Mouse (Mus musculus) CH12.LX (cell line): ENCODE measurements around the gene Mat1a. TPM values are rescaled to one million over a fixed set of nuclear protein-coding genes. Genes with fewer than 3 reads are reported as not detected.

Experiments
- DNase-seq: peaks from one replicate; pipeline ENCODE4 v3.0.0-alpha.2; 2013; ENCODE audit errors: extremely low read depth
- H3K27ac ChIP-seq: 2 replicates; pipeline ENCODE4 v1.5.1; 2012; ENCODE audit warnings: low read depth, mild to moderate bottlenecking, control low read depth, moderate library complexity; ENCODE audit not compliant: insufficient read depth
- H3K27me3 ChIP-seq: replicated peaks from 2 replicates; pipeline ENCODE3; 2012; ENCODE audit warnings: inconsistent platforms
- H3K36me3 ChIP-seq, 2 experiments: replicated peaks in 1 of 2; 2 replicates each; pipeline versions ENCODE3 to v1.6.1; 2012; ENCODE audit warnings: inconsistent platforms in 1 of 2, low read length in 1 of 2, mild to moderate bottlenecking in 1 of 2, mixed read lengths in 1 of 2, moderate library complexity in 1 of 2; ENCODE audit not compliant: control insufficient read depth in 1 of 2, insufficient read depth in 1 of 2
- H3K4me1 ChIP-seq, 2 experiments: 2 replicates each; pipeline ENCODE4 v1.6.1; 2012; ENCODE audit warnings: inconsistent platforms in 1 of 2, moderate library complexity in 1 of 2; ENCODE audit not compliant: insufficient read depth in 2 of 2, control insufficient read depth in 1 of 2
- H3K4me2 ChIP-seq: 2 replicates; pipeline ENCODE4 v1.6.1; 2012; ENCODE audit warnings: low read depth, mild to moderate bottlenecking, control low read depth; ENCODE audit not compliant: poor library complexity, insufficient read depth, severe bottlenecking
- H3K4me3 ChIP-seq, 3 experiments: fragments of 150-350 bp in 1 of 3; sonication (generic) in 1 of 3; replicated peaks in 1 of 3; 2 replicates each; pipeline versions ENCODE3 to v1.5.1; 2011 to 2012; ENCODE audit warnings: low read depth in 2 of 3, low read length in 2 of 3, mild to moderate bottlenecking in 2 of 3, moderate library complexity in 2 of 3, control low read depth in 1 of 3, improper control_type of control experiment in 1 of 3, inconsistent platforms in 1 of 3, mixed read lengths in 1 of 3; ENCODE audit not compliant: poor library complexity in 1 of 3
- H3K79me2 ChIP-seq: replicated peaks from 2 replicates; pipeline ENCODE4 v1.6.1; 2012; ENCODE audit warnings: mild to moderate bottlenecking, moderate library complexity; ENCODE audit not compliant: control insufficient read depth, poor library complexity, insufficient read depth, severe bottlenecking; ENCODE audit errors: extremely low read depth
- H3K9ac ChIP-seq: 2 replicates; pipeline ENCODE4 v1.6.1; 2012; ENCODE audit warnings: low read depth, mild to moderate bottlenecking, control low read depth, moderate library complexity; ENCODE audit not compliant: insufficient read depth
- H3K9me3 ChIP-seq: replicated peaks from 2 replicates; pipeline ENCODE3; 2012; ENCODE audit warnings: low read length, inconsistent platforms, mixed read lengths
- BHLHE40 ChIP-seq: IDR thresholded peaks from 2 replicates; pipeline ENCODE4 v1.6.1; 2011; ENCODE audit warnings: mild to moderate bottlenecking, low read depth, low read length, improper control_type of control experiment
- CHD1 ChIP-seq: IDR thresholded peaks from 2 replicates; pipeline ENCODE4 v1.6.1; 2012; ENCODE audit warnings: low read depth, low read length, improper control_type of control experiment, inconsistent platforms
- CHD2 ChIP-seq: IDR thresholded peaks from 2 replicates; pipeline ENCODE4 v1.6.1; 2011; ENCODE audit warnings: low read length, improper control_type of control experiment
- E2F4 ChIP-seq: IDR thresholded peaks from 2 replicates; pipeline ENCODE4 v1.6.1; 2011; ENCODE audit warnings: low read depth, low read length, improper control_type of control experiment; ENCODE audit not compliant: insufficient replicate concordance
- ELF1 ChIP-seq: IDR thresholded peaks from 2 replicates; pipeline ENCODE4 v1.6.1; 2014; ENCODE audit warnings: low read depth, mild to moderate bottlenecking, inconsistent platforms, low read length, improper control_type of control experiment
- EP300 ChIP-seq: IDR thresholded peaks from 2 replicates; pipeline ENCODE4 v1.6.1; 2011; ENCODE audit warnings: low read length, improper control_type of control experiment
- ETS1 ChIP-seq: conservative IDR thresholded peaks from 2 replicates; pipeline ENCODE4 v1.6.1; 2012; ENCODE audit warnings: low read depth, mild to moderate bottlenecking, inconsistent platforms, low read length, improper control_type of control experiment, moderate library complexity
- GABPA ChIP-seq: IDR thresholded peaks from 2 replicates; pipeline ENCODE4 v1.6.1; 2012; ENCODE audit warnings: low read depth, low read length, improper control_type of control experiment, inconsistent platforms; ENCODE audit not compliant: insufficient replicate concordance
- IRF4 ChIP-seq: IDR thresholded peaks from 2 replicates; pipeline ENCODE4 v1.6.1; 2014; ENCODE audit warnings: low read depth, mild to moderate bottlenecking, inconsistent platforms, low read length, improper control_type of control experiment
- JUND ChIP-seq: conservative IDR thresholded peaks from 2 replicates; pipeline ENCODE4 v1.6.1; 2011; ENCODE audit warnings: low read depth, low read length, improper control_type of control experiment
- MAX ChIP-seq: IDR thresholded peaks from 2 replicates; pipeline ENCODE4 v1.6.1; 2011; ENCODE audit warnings: low read length, improper control_type of control experiment
- MEF2A ChIP-seq: IDR thresholded peaks from 2 replicates; pipeline ENCODE4 v1.6.1; 2014; ENCODE audit warnings: low read depth, mild to moderate bottlenecking, inconsistent platforms, low read length, improper control_type of control experiment, borderline replicate concordance
- MXI1 ChIP-seq: IDR thresholded peaks from 2 replicates; pipeline ENCODE4 v1.6.1; 2011; ENCODE audit warnings: mild to moderate bottlenecking, low read depth, low read length, improper control_type of control experiment
- NELFE ChIP-seq: IDR thresholded peaks from 2 replicates; pipeline ENCODE4 v1.6.1; 2011; ENCODE audit warnings: low read depth, low read length, improper control_type of control experiment
- PAX5 ChIP-seq: IDR thresholded peaks from 2 replicates; pipeline ENCODE4 v1.6.1; 2012; ENCODE audit warnings: low read length, inconsistent platforms, mixed read lengths
- POLR2A ChIP-seq: IDR thresholded peaks from 2 replicates; pipeline ENCODE4 v1.6.1; 2011; ENCODE audit warnings: low read depth, mild to moderate bottlenecking, improper control_type of control experiment, low read length
- POLR2AphosphoS2 ChIP-seq: IDR thresholded peaks from 2 replicates; pipeline ENCODE4 v1.6.1; 2011; ENCODE audit warnings: low read depth, low read length, improper control_type of control experiment
- SIN3A ChIP-seq: IDR thresholded peaks from 2 replicates; pipeline ENCODE4 v1.6.1; 2012; ENCODE audit warnings: low read length, improper control_type of control experiment, inconsistent platforms
- SMC3 ChIP-seq: IDR thresholded peaks from 2 replicates; pipeline ENCODE4 v1.6.1; 2011; ENCODE audit warnings: low read depth, low read length, improper control_type of control experiment
- TBP ChIP-seq: conservative IDR thresholded peaks from 2 replicates; pipeline ENCODE4 v1.6.1; 2011; ENCODE audit warnings: low read depth, low read length, improper control_type of control experiment
- UBTF ChIP-seq: IDR thresholded peaks from 2 replicates; pipeline ENCODE4 v1.6.1; 2012; ENCODE audit warnings: low read depth, mild to moderate bottlenecking, inconsistent platforms, low read length, improper control_type of control experiment, moderate library complexity
- USF2 ChIP-seq: conservative IDR thresholded peaks from 2 replicates; pipeline ENCODE4 v1.6.1; 2011; ENCODE audit warnings: low read depth, low read length, improper control_type of control experiment
- ZKSCAN1 ChIP-seq: IDR thresholded peaks from 2 replicates; pipeline ENCODE4 v1.6.1; 2012; ENCODE audit warnings: low read depth, inconsistent platforms, low read length, improper control_type of control experiment, borderline replicate concordance
- ZMIZ1 ChIP-seq: IDR thresholded peaks from 2 replicates; pipeline ENCODE4 v1.6.1; 2012; ENCODE audit warnings: low read depth, mild to moderate bottlenecking, inconsistent platforms, low read length, improper control_type of control experiment
- ZNF384 ChIP-seq: IDR thresholded peaks from 2 replicates; pipeline ENCODE4 v1.6.1; 2012; ENCODE audit warnings: low read depth, low read length, improper control_type of control experiment, inconsistent platforms
- dilution Hi-C: fragments of 300-500 bp; cut with MboI; formaldehyde crosslinking; loops from 2 replicates; pipeline ENCODE4 v1.14.3; 2020; ENCODE audit warnings: low sequenced_read_pairs; ENCODE audit not compliant: extremely low pct_unique_long_range_greater_than_20kb, extremely low pct_ligation_motif_present
- in situ Hi-C: fragments of 300-500 bp; cut with MboI; formaldehyde crosslinking; loops from 3 replicates; pipeline ENCODE4 v1.14.3; 2019; ENCODE audit warnings: low sequenced_read_pairs, low pct_ligation_motif_present, low pct_unique_long_range_greater_than_20kb, mixed read lengths
- polyA plus RNA-seq: library from polyadenylated mRNA; unstranded; fragments of >175 nt; gene quantifications from 2 replicates; pipeline ENCODE4 v1.2.1, GENCODE M21; 2012; ENCODE audit warnings: low read depth; ENCODE audit not compliant: insufficient read length
- total RNA-seq, 2 experiments: library from RNA; depleted of rRNA; stranded (reverse); fragments of 300-350 nt in 1 of 2; fragments of >200 nt in 1 of 2; gene quantifications; 2 replicates each; pipeline ENCODE4 v1.2.3; 2012 to 2014

Mat1a gene
- total and polyA plus RNA-seq, 3 experiments, result not detected

GRCm38 (mm10) chr14:41072229-41072943, 32.4 kb upstream of the Mat1a start, which contains the start of gene Dydc1:
Gene Dydc1 (plus strand): TSS chr14:41072911.
- peak; percentile 55 for DNase-seq
- peak within 1 kb of the TSS; percentile 30 to 66 (median 46) for H3K4me3 ChIP-seq
- in situ Hi-C loops, result no loop called here

DNA sequence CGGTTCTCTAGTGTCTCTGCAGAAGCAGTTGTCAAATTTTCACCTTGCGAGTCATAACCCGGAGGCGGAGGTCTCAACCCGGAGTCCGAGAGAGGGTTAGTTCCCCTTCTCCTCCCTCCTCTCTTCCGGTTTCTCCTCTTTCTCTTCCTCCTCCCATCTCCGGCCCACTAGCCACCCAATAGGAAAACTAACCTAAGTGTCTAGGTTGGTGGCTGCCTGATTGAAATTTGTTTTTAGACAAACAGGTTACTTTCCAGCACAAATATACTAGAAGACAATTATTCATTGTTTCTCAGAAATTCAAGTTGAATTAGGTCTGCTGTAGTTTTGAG, 31.9 kb upstream of the Mat1a start:
- in situ Hi-C loops (no loop called here), dilution Hi-C loops (no loop called here)
- H3K9ac ChIP-seq, result no peak overlapping the region
- H3K4me2 ChIP-seq, result peak overlapping the region; percentile 93
- peaks cover 0 to 12% of the 10 kb centered on the region in 2 experiments; a peak in 2 of 4 replicates for H3K4me1 ChIP-seq
- TF ChIP-seq UBTF (no peak), ELF1 (peak; percentile 62; the same call in 1 of the 2 replicates)
- H3K9me3 ChIP-seq, result no peaks in the 10 kb centered on the region
- H3K36me3 ChIP-seq, result no peaks in the 10 kb centered on the region
- peaks cover 8% of the 10 kb centered on the region for H3K27me3 ChIP-seq
- no peak overlapping the region for H3K27ac ChIP-seq
- H3K4me3 ChIP-seq, result peak overlapping the region; percentile 30 to 66 (median 46)
- DNase-seq, result no peak
- H3K79me2 ChIP-seq, result no peaks in the 10 kb centered on the region

More at GRCm38 (mm10) chr14:41072229-41072943, 32.4 kb upstream of the Mat1a start, which contains the start of gene Dydc1:
- H3K9ac ChIP-seq, result no peak within 1 kb of the TSS
- H3K9me3 ChIP-seq, result no peaks in the 10 kb centered on the region
- H3K4me2 ChIP-seq, result peak within 1 kb of the TSS; percentile 93
- H3K27me3 ChIP-seq, result peaks cover 8% of the 10 kb centered on the region
- H3K4me1 ChIP-seq, result peaks cover 0 to 12% of the 10 kb centered on the region in 2 experiments; a peak in 2 of 4 replicates
- no peaks in the 10 kb centered on the region for H3K36me3 ChIP-seq
- no peaks in the 10 kb centered on the region for H3K79me2 ChIP-seq
- dilution Hi-C loops, result no loop called here
- TF ChIP-seq MEF2A (no peak), CHD1 (no peak), BHLHE40 (peak; percentile 69), SIN3A (peak; percentile 78), POLR2A (no peak), MXI1 (peak; percentile 82)
- H3K27ac ChIP-seq, result no peak within 1 kb of the TSS

DNA sequence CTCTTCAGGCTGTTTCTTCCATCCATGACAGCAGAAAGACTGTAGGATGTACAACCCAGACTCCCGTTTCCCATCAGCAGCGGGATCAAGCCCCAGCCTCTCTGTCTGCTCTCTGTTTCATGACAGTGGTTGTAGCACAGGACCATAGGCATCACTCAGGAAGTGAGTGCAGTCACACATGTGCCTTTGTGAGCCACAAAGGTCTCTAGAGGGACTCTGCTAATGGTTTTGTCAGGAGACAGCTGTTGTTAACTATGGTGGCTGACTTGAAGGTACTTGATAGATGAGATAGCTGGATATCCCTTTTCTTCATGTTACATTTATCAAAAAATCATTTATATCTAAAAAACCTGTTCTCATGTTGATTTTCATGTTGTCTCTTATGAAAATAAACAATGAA, 22.4 kb upstream of the Mat1a start:
- TF ChIP-seq USF2, result no peak
- no peak for TF ChIP-seq MEF2A
- TF ChIP-seq ELF1, result no peak
- TF ChIP-seq ETS1, result peak; percentile 55
- no peak for TF ChIP-seq NELFE
- TF ChIP-seq ZNF384, result no peak
- TF ChIP-seq SMC3, result no peak
- no peak for TF ChIP-seq POLR2AphosphoS2
- peak; percentile 90 for TF ChIP-seq BHLHE40
- TF ChIP-seq E2F4, result no peak
- TF ChIP-seq JUND, result no peak
- no peak for TF ChIP-seq IRF4
- no peak for TF ChIP-seq ZKSCAN1
- no peak for TF ChIP-seq GABPA
- TF ChIP-seq CHD2, result no peak
- no peak for TF ChIP-seq PAX5
- TF ChIP-seq TBP, result no peak
- no peak for TF ChIP-seq ZMIZ1
- peak; percentile 56; the same call in 1 of the 2 replicates for TF ChIP-seq EP300
- no peak for TF ChIP-seq MAX
- dilution Hi-C loops, result no loop called here
- no peak overlapping the region for H3K4me3 ChIP-seq

More for the DNA sequence above, 22.4 kb upstream of the Mat1a start:
- H3K4me1 ChIP-seq, result peaks cover 0 to 10% of the 10 kb centered on the region in 2 experiments; a peak in 2 of 4 replicates
- no peak overlapping the region for H3K4me2 ChIP-seq
- H3K9ac ChIP-seq, result no peak overlapping the region
- H3K36me3 ChIP-seq, result no peaks in the 10 kb centered on the region
- peak; percentile 59 for DNase-seq
- no peaks in the 10 kb centered on the region for H3K9me3 ChIP-seq
- no peaks in the 10 kb centered on the region for H3K79me2 ChIP-seq
- in situ Hi-C loops, result no loop called here
- peaks cover 9% of the 10 kb centered on the region for H3K27me3 ChIP-seq
- no peak overlapping the region for H3K27ac ChIP-seq
